Mouse (Mus musculus) thymus, adult 2 months (tissue): ENCODE data around the gene Abcf2. TPM values are rescaled to one million over a fixed set of nuclear protein-coding genes. Genes with fewer than 3 reads are reported as not detected.
A peak's percentile ranks its signal among the peaks of the same experiment; 100 is the strongest.

Experiments
- DNase-seq: peaks from one replicate; pipeline ENCODE4 v3.0.0; 2021
- H3K27ac ChIP-seq: fragments of 200-500 bp; 2 replicates; pipeline ENCODE4 v1.5.1; 2012; ENCODE audit warnings: low read length, control low read depth; ENCODE audit not compliant: control insufficient read depth, insufficient read depth
- H3K27me3 ChIP-seq: fragments of 200-500 bp; 2 replicates; pipeline ENCODE4 v1.6.1; 2012; ENCODE audit warnings: mild to moderate bottlenecking, low read length, moderate library complexity, mixed read lengths; ENCODE audit not compliant: control insufficient read depth, insufficient read depth
- H3K36me3 ChIP-seq: fragments of 200-500 bp; 2 replicates; pipeline ENCODE4 v1.6.1; 2012; ENCODE audit warnings: mild to moderate bottlenecking, low read length, moderate library complexity; ENCODE audit not compliant: control insufficient read depth, insufficient read depth
- H3K4me1 ChIP-seq: fragments of 200-500 bp; replicated peaks from 2 replicates; pipeline ENCODE4 v1.6.1; 2012; ENCODE audit warnings: low read length; ENCODE audit not compliant: control insufficient read depth, insufficient read depth
- H3K4me3 ChIP-seq: fragments of 200-500 bp; 2 replicates; pipeline ENCODE4 v1.5.1; 2012; ENCODE audit warnings: mild to moderate bottlenecking, low read length, control low read depth, moderate library complexity; ENCODE audit not compliant: control insufficient read depth, insufficient read depth
- CTCF ChIP-seq: fragments of 200-500 bp; IDR thresholded peaks from 2 replicates; pipeline ENCODE4 v1.5.1; 2012; ENCODE audit warnings: mild to moderate bottlenecking, control low read depth, low read length, moderate library complexity, borderline replicate concordance; ENCODE audit not compliant: control insufficient read depth, poor library complexity, insufficient read depth; ENCODE audit errors: extremely low read depth
- POLR2A ChIP-seq: fragments of 200-500 bp; IDR thresholded peaks from 2 replicates; pipeline ENCODE4 v1.6.1; 2012; ENCODE audit warnings: mild to moderate bottlenecking, low read length, control low read depth, moderate library complexity; ENCODE audit not compliant: control insufficient read depth, poor library complexity, insufficient read depth; ENCODE audit errors: extremely low read depth
- WGBS: fragments of 180-500 bp; shearing (Covaris S2); methylation state at CpG from one replicate; pipeline ENCODE4 v1.1.7; 2018; 5-methylcytosine and 5-hydroxymethylcytosine counted together
- polyA plus RNA-seq: library from polyadenylated mRNA; depleted of rRNA; stranded (reverse); fragments of >200 nt; gene quantifications from 2 replicates; pipeline ENCODE4 v1.2.3, GENCODE M21; 2012

The Abcf2 gene
- polyA plus RNA-seq, 1 experiment = 121 TPM

- WGBS = 74% methylated on average over 5 of the region's 5 CpGs
- Histone ChIP-seq H3K27ac (no peak overlapping the region), H3K4me3 (no peak overlapping the region), H3K4me1 (no peaks in the 10 kb centered on the region; the same call in 1 of the 2 replicates), H3K36me3 (no peaks in the 10 kb centered on the region), H3K27me3 (no peaks in the 10 kb centered on the region)
- no peak for TF ChIP-seq POLR2A
- no peak for TF ChIP-seq CTCF
- DNase-seq = no peak
Measured at GRCm38 (mm10) chr5:24553621-24554244, 23.5 kb downstream of the Abcf2 start.

GRCm38 (mm10) chr5:24551317-24551688 lies 26.0 kb downstream of the Abcf2 start:
- TF ChIP-seq POLR2A (no peak), CTCF (no peak)
- H3K4me1 ChIP-seq = no peaks in the 10 kb centered on the region; the same call in 1 of the 2 replicates
- WGBS = 79% methylated on average over 2 of the region's 2 CpGs
- H3K27ac ChIP-seq = no peak overlapping the region
- no peaks in the 10 kb centered on the region for H3K36me3 ChIP-seq
- DNase-seq = no peak
- no peak overlapping the region for H3K4me3 ChIP-seq
- no peaks in the 10 kb centered on the region for H3K27me3 ChIP-seq

- Histone ChIP-seq H3K4me1 (no peaks in the 10 kb centered on the region; the same call in 1 of the 2 replicates), H3K27me3 (no peaks in the 10 kb centered on the region), H3K27ac (no peak overlapping the region), H3K36me3 (no peaks in the 10 kb centered on the region), H3K4me3 (no peak overlapping the region)
- TF ChIP-seq CTCF (no peak), POLR2A (no peak)
- 36% methylated on average over 26 of the region's 26 CpGs for WGBS
- DNase-seq = peak; percentile 42
Measured at GRCm38 (mm10) chr5:24550598-24551316, 26.5 kb downstream of the Abcf2 start.

GRCm38 (mm10) chr5:24542643-24543042 lies 34.6 kb downstream of the Abcf2 start:
- WGBS = 84% methylated on average over 7 of the region's 7 CpGs
- Histone ChIP-seq H3K36me3 (no peaks in the 10 kb centered on the region), H3K27me3 (no peaks in the 10 kb centered on the region), H3K4me3 (no peak overlapping the region), H3K4me1 (peaks cover 5% of the 10 kb centered on the region), H3K27ac (no peak overlapping the region)
- no peak for TF ChIP-seq CTCF
- TF ChIP-seq POLR2A = no peak
- no peak for DNase-seq

- H3K4me3 ChIP-seq = no peak overlapping the region
- H3K36me3 ChIP-seq = no peaks in the 10 kb centered on the region
- no peaks in the 10 kb centered on the region for H3K27me3 ChIP-seq
- no peak overlapping the region for H3K27ac ChIP-seq
- peaks cover 5% of the 10 kb centered on the region for H3K4me1 ChIP-seq
- 31% methylated on average over 6 of the region's 6 CpGs for WGBS
- TF ChIP-seq POLR2A = no peak
- no peak for TF ChIP-seq CTCF
- no peak for DNase-seq
Measured at GRCm38 (mm10) chr5:24541144-24541569, 36.1 kb downstream of the Abcf2 start.

- 25% methylated on average over 14 of the region's 14 CpGs for WGBS
- Histone ChIP-seq H3K4me3 (no peak within 1 kb of the TSS), H3K27me3 (no peaks in the 10 kb centered on the region; the same call in 1 of the 2 replicates), H3K36me3 (no peaks in the 10 kb centered on the region), H3K4me1 (peaks cover 5% of the 10 kb centered on the region), H3K27ac (no peak within 1 kb of the TSS)
- TF ChIP-seq CTCF (no peak), POLR2A (no peak)
- DNase-seq = no peak
Measured at GRCm38 (mm10) chr5:24540387-24541143, 36.7 kb downstream of the Abcf2 start, which contains the start of gene Asb10. TSS of gene Asb10 (minus strand) at chr5:24540978.
